Comparison of ENCODE assay signal across 9 mouse cellular contexts in genomic region chr1:131239576-131240193, GRCm38 (mm10). TPM values are rescaled to one million over a fixed set of nuclear protein-coding genes. Genes with fewer than 3 reads are reported as not detected.
DNase-seq lines count a peak whose midpoint lies in the region; ATAC-seq lines count a peak whose summit lies in the region.
"Had no signal": no experiment of that assay in that cellular context is flagged by ENCODE, and none has a peak within 500 bp of the region (broad histone marks: within the 10 kb centered on the region; RNA-seq: fewer than 3 reads in every experiment).

No protein-coding gene starts in this region.

- no peak for ATAC-seq in forebrain, embryonic 11.5 days (replicated peaks; ENCODE audit: low FRiP score)
- no peak for ATAC-seq in forebrain, embryonic 13.5 days
- ATAC-seq in lung, embryonic 16.5 days (ENCODE audit: low read depth), result no peak
- no peak for ATAC-seq in stomach, embryonic 16.5 days (ENCODE audit: insufficient read depth, low FRiP score)

- 0 out of 2 replicates have a peak, but pooled peaks cover 3% of the 10 kb centered on the region for H3K4me1 ChIP-seq in forebrain, embryonic 11.5 days (replicated peaks; ENCODE audit: control insufficient read depth, insufficient read depth, low read length)
- peaks cover 14% of the 10 kb centered on the region; the same call in 1 of the 2 replicates for H3K4me1 ChIP-seq in forebrain, embryonic 13.5 days
- peaks cover 33% of the 10 kb centered on the region for H3K4me1 ChIP-seq in lung, embryonic 16.5 days (replicated peaks; ENCODE audit: control insufficient read depth, insufficient read depth, low read length)
- H3K4me1 ChIP-seq in stomach, embryonic 16.5 days (ENCODE audit: control insufficient read depth, insufficient read depth, low read length), result peaks cover 30% of the 10 kb centered on the region

- no peak overlapping the region for H3K27ac ChIP-seq in forebrain, embryonic 11.5 days (ENCODE audit: low read depth, low read length)
- no peak overlapping the region for H3K27ac ChIP-seq in forebrain, embryonic 13.5 days
- H3K27ac ChIP-seq in lung, embryonic 16.5 days (ENCODE audit: low read length), result peak overlapping the region; percentile 37
- peak overlapping the region; percentile 70; the same call in 1 of the 2 replicates for H3K27ac ChIP-seq in stomach, embryonic 16.5 days (ENCODE audit: low read length)
- H3K27ac ChIP-seq: limb, embryonic 12.5 days had no signal

- intact Hi-C loops in heart, postnatal 36 days (cut with DNase I), result no loop called here

- H3K27me3 ChIP-seq in forebrain, embryonic 11.5 days (ENCODE audit: control insufficient read depth, insufficient read depth, low read length), result peaks cover 17% of the 10 kb centered on the region
- H3K27me3 ChIP-seq in forebrain, embryonic 13.5 days, result peaks cover 42% of the 10 kb centered on the region
- H3K27me3 ChIP-seq in lung, embryonic 16.5 days (ENCODE audit: control insufficient read depth, insufficient read depth, low read depth, low read length), result peaks cover 10% of the 10 kb centered on the region
- H3K27me3 ChIP-seq in stomach, embryonic 16.5 days (ENCODE audit: control insufficient read depth, insufficient read depth, low read length), result 0 out of 2 replicates have a peak, but pooled peaks cover 6% of the 10 kb centered on the region

- H3K36me3 ChIP-seq in forebrain, embryonic 11.5 days (ENCODE audit: control insufficient read depth, insufficient read depth, low read length), result no peaks in the 10 kb centered on the region
- H3K36me3 ChIP-seq in forebrain, embryonic 13.5 days (ENCODE audit: poor library complexity, severe bottlenecking), result no peaks in the 10 kb centered on the region
- H3K36me3 ChIP-seq in lung, embryonic 16.5 days (ENCODE audit: control insufficient read depth, insufficient read depth, low read length), result no peaks in the 10 kb centered on the region
- no peaks in the 10 kb centered on the region for H3K36me3 ChIP-seq in stomach, embryonic 16.5 days (ENCODE audit: control insufficient read depth, insufficient read depth, low read length)
- H3K36me3 ChIP-seq: limb, embryonic 12.5 days had no signal

- DNase-seq in forebrain, embryonic 11.5 days (ENCODE audit: low spot score), result peak; percentile 46
- DNase-seq in lung, postnatal 36 days, result no peak
- peak; percentile 86 for DNase-seq in fat pad, adult 2 months (ENCODE audit: extremely low read depth, low read depth, low spot score)
- no peak for DNase-seq in c-Kit-positive CD71-positive TER-119-positive erythroid progenitor cells, embryonic 14.5 days (ENCODE audit: low spot score)
- DNase-seq in heart, postnatal 36 days, result no peak

- 54% methylated on average over 12 of the region's 12 CpGs for WGBS in forebrain, embryonic 11.5 days
- 44% methylated on average over 12 of the region's 12 CpGs for WGBS in forebrain, embryonic 13.5 days
- 72% methylated on average over 12 of the region's 12 CpGs for WGBS in lung, embryonic 16.5 days
- WGBS in stomach, embryonic 16.5 days, result 72% methylated on average over 12 of the region's 12 CpGs

- H3K4me3 ChIP-seq in forebrain, embryonic 11.5 days (ENCODE audit: low read depth, low read length), result no peak overlapping the region
- no peak overlapping the region for H3K4me3 ChIP-seq in forebrain, embryonic 13.5 days
- H3K4me3 ChIP-seq in lung, embryonic 16.5 days (ENCODE audit: low read length), result no peak overlapping the region
- no peak overlapping the region for H3K4me3 ChIP-seq in stomach, embryonic 16.5 days (replicated peaks; ENCODE audit: low read length)
- H3K4me3 ChIP-seq: limb, embryonic 12.5 days had no signal

- H3K9ac ChIP-seq in forebrain, embryonic 11.5 days (ENCODE audit: low read length), result no peak overlapping the region
- no peak overlapping the region for H3K9ac ChIP-seq in forebrain, embryonic 13.5 days
- no peak overlapping the region for H3K9ac ChIP-seq in lung, embryonic 16.5 days (ENCODE audit: low read length)
- H3K9ac ChIP-seq in stomach, embryonic 16.5 days (ENCODE audit: low read length), result no peak overlapping the region
- H3K9ac ChIP-seq: limb, embryonic 12.5 days had no signal

- H3K9me3 ChIP-seq in forebrain, embryonic 11.5 days (ENCODE audit: control insufficient read depth, low read length), result no peaks in the 10 kb centered on the region
- no peaks in the 10 kb centered on the region for H3K9me3 ChIP-seq in forebrain, embryonic 13.5 days (replicated peaks)
- no peaks in the 10 kb centered on the region for H3K9me3 ChIP-seq in lung, embryonic 16.5 days (ENCODE audit: control insufficient read depth, low read length)
- H3K9me3 ChIP-seq in stomach, embryonic 16.5 days (replicated peaks; ENCODE audit: control insufficient read depth, low read length), result no peaks in the 10 kb centered on the region
- H3K9me3 ChIP-seq: limb, embryonic 12.5 days had no signal

- no peak overlapping the region for H3K4me2 ChIP-seq in forebrain, embryonic 11.5 days (ENCODE audit: low read depth, low read length, severe bottlenecking)
- no peak overlapping the region for H3K4me2 ChIP-seq in forebrain, embryonic 13.5 days
- H3K4me2 ChIP-seq in lung, embryonic 16.5 days (ENCODE audit: low read depth, low read length), result no peak overlapping the region
- H3K4me2 ChIP-seq in stomach, embryonic 16.5 days (ENCODE audit: low read depth, low read length), result no peak overlapping the region
- H3K4me2 ChIP-seq: limb, embryonic 12.5 days had no signal

RNA-seq across cellular contexts. Expression of gene Rassf5, which starts 5.4 kb away (rescaled TPM):
- polyA plus RNA-seq in forebrain, embryonic 11.5 days (2014; fragmentation: Nextera tagmentation; extraction: Ambion mirVana), result 0.95 and 1.3 TPM in 2 replicates
- polyA plus RNA-seq in forebrain, embryonic 13.5 days (2015; fragmentation: Nextera tagmentation; extraction: Ambion mirVana), result 0.98 and 1.1 TPM in 2 replicates
- 6.1 and 8.2 TPM in 2 replicates for polyA plus RNA-seq in lung, embryonic 16.5 days (2015; fragmentation: Nextera tagmentation; extraction: Ambion mirVana)
- 7.0 and 7.1 TPM in 2 replicates for polyA plus RNA-seq in stomach, embryonic 16.5 days (2015; fragmentation: Nextera tagmentation; extraction: Ambion mirVana)
- 1 to 10 TPM; 1.7 to 1.8 TPM for total RNA-seq in heart, postnatal 36 days (2021)

RNA-seq across cellular contexts. Expression of gene Ikbke, which starts 39.7 kb away (rescaled TPM):
- 0.55 and 0.83 TPM in 2 replicates for polyA plus RNA-seq in forebrain, embryonic 11.5 days (2014; fragmentation: Nextera tagmentation; extraction: Ambion mirVana)
- 0.21 and 0.39 TPM in 2 replicates for polyA plus RNA-seq in forebrain, embryonic 13.5 days (2015; fragmentation: Nextera tagmentation; extraction: Ambion mirVana)
- 4.7 and 5.1 TPM in 2 replicates for polyA plus RNA-seq in lung, embryonic 16.5 days (2015; fragmentation: Nextera tagmentation; extraction: Ambion mirVana)
- 8.1 and 8.5 TPM in 2 replicates for polyA plus RNA-seq in stomach, embryonic 16.5 days (2015; fragmentation: Nextera tagmentation; extraction: Ambion mirVana)
- 1 to 10 TPM in 1 of 2 experiments, under 1 TPM in 1; 0.89 to 1.6 TPM for total RNA-seq in heart, postnatal 36 days (2021)

Comparison
In these comparisons a context has a peak if more than half of its experiments do, and no peak if none do; other contexts are left out.
1. DNase-seq: peak in forebrain, embryonic 11.5 days (single experiment) and fat pad, adult 2 months (single experiment); none in lung, postnatal 36 days (single experiment), c-Kit-positive CD71-positive TER-119-positive erythroid progenitor cells, embryonic 14.5 days (single experiment) and heart, postnatal 36 days (0 of 2).
2. H3K27ac ChIP-seq: peak in lung, embryonic 16.5 days (single experiment) and stomach, embryonic 16.5 days (single experiment); none in forebrain, embryonic 11.5 days (single experiment) and forebrain, embryonic 13.5 days (single experiment).